Mouse (Mus musculus) gastrocnemius, adult 2 months (tissue): ENCODE results near the gene Ear14. TPM values are rescaled to one million over a fixed set of nuclear protein-coding genes. Genes with fewer than 3 reads are reported as not detected.
"Not testable (repeated sequence)": the region's sequence is repeated elsewhere in the genome, so short reads cannot be mapped to it uniquely, and the experiment has no call there.

Experiments used
- DNase-seq: peaks from one replicate; pipeline ENCODE4 v3.0.0; 2022
- H3K27ac ChIP-seq: fragments of 200-600 bp; 2 replicates; pipeline ENCODE4 v1.8.1; 2022; ENCODE audit warnings: mild to moderate bottlenecking
- H3K4me3 ChIP-seq: fragments of 200-600 bp; 2 replicates; pipeline ENCODE4 v1.8.1; 2022; ENCODE audit warnings: mild to moderate bottlenecking, moderate library complexity
- CTCF ChIP-seq: fragments of 200-600 bp; IDR thresholded peaks from 2 replicates; pipeline ENCODE4 v1.8.1; 2022; ENCODE audit warnings: antibody characterized with exemption, mild to moderate bottlenecking, moderate library complexity
- intact Hi-C: fragments of 180-260 bp; cut with DNase I; formaldehyde crosslinking; loops from one replicate; pipeline ENCODE4 v1.15.1; 2025
- long read RNA-seq, 2 experiments: library from polyadenylated mRNA; stranded (forward); transcript quantifications; one replicate each; pipeline ENCODE4 v2.0.0; 2021
- total RNA-seq, 2 experiments: library from RNA; stranded (reverse); gene quantifications; 2 replicates each; pipeline ENCODE4 v1.2.3; 2021

The Ear14 gene
- not detected for total RNA-seq
- long read RNA-seq, experiment 1 = 0 reads
- long read RNA-seq, experiment 2 = 0 reads

GRCm38 (mm10) chr14:51203115-51203514, at the start of gene Ear14:
Gene Ear14 (plus strand): TSS chr14:51203391.
- Histone ChIP-seq H3K27ac (peak within 1 kb of the TSS; percentile 66), H3K4me3 (no peak within 1 kb of the TSS)
- TF ChIP-seq CTCF = no peak
- intact Hi-C loops = no loop called here
- no peak for DNase-seq

GRCm38 (mm10) chr14:51156056-51156735, 47.0 kb upstream of the Ear14 start:
- Histone ChIP-seq H3K27ac (no peak overlapping the region), H3K4me3 (no peak overlapping the region)
- TF ChIP-seq CTCF = no peak
- no peak for DNase-seq
- intact Hi-C loops = no loop called here

- no peak overlapping the region for H3K27ac ChIP-seq
- TF ChIP-seq CTCF = no peak
- no peak for DNase-seq
- H3K4me3 ChIP-seq = no peak overlapping the region
- intact Hi-C loops = no loop called here
These were observed 46.5 kb upstream of the Ear14 start for GRCm38 (mm10) chr14:51156736-51157068.

- intact Hi-C loops = no loop called here
- Histone ChIP-seq H3K4me3 (no peak overlapping the region), H3K27ac (no peak overlapping the region)
- TF ChIP-seq CTCF = no peak
- no peak for DNase-seq
These were observed 46.1 kb upstream of the Ear14 start for GRCm38 (mm10) chr14:51157072-51157471.

GRCm38 (mm10) chr14:51161976-51162375, 41.2 kb upstream of the Ear14 start, which contains the start of gene Rnase2b:
Gene Rnase2b (plus strand): TSS chr14:51162260.
- H3K4me3 ChIP-seq, H3K27ac ChIP-seq, intact Hi-C loops, DNase-seq: not testable (repeated sequence)

GRCm38 (mm10) chr14:51163323-51163722, 39.9 kb upstream of the Ear14 start:
- H3K27ac ChIP-seq, DNase-seq, H3K4me3 ChIP-seq, intact Hi-C loops: not testable (repeated sequence)

GRCm38 (mm10) chr14:51165435-51165834, 37.8 kb upstream of the Ear14 start:
- intact Hi-C loops = no loop called here
- TF ChIP-seq CTCF = no peak
- DNase-seq = no peak
- Histone ChIP-seq H3K27ac (no peak overlapping the region), H3K4me3 (no peak overlapping the region)

GRCm38 (mm10) chr14:51166068-51166467, 37.1 kb upstream of the Ear14 start:
- no peak overlapping the region for H3K27ac ChIP-seq
- H3K4me3 ChIP-seq = no peak overlapping the region
- intact Hi-C loops = no loop called here
- no peak for DNase-seq
- no peak for TF ChIP-seq CTCF

- DNase-seq = peak; percentile 29
- 0 out of 2 replicates have a peak overlapping the region, but pooled peaks have one; percentile 13 for H3K4me3 ChIP-seq
- H3K27ac ChIP-seq = not testable (repeated sequence)
- TF ChIP-seq CTCF = peak; percentile 70
- intact Hi-C loops = loop anchor here (5.0 kb wide), 1 partner anchor 70 kb away; no protein-coding TSS in a partner anchor
These were observed 30.9 kb upstream of the Ear14 start for GRCm38 (mm10) chr14:51172095-51172865.

GRCm38 (mm10) chr14:51172947-51173346, 30.2 kb upstream of the Ear14 start:
- 0 out of 2 replicates have a peak overlapping the region, but pooled peaks have one; percentile 13 for H3K4me3 ChIP-seq
- DNase-seq, H3K27ac ChIP-seq: not testable (repeated sequence)
- intact Hi-C loops = loop anchor here (5.0 kb wide), 1 partner anchor 71 kb away; no protein-coding TSS in a partner anchor

- Histone ChIP-seq H3K4me3 (no peak overlapping the region), H3K27ac (no peak overlapping the region)
- intact Hi-C loops = loop anchor here (5.0 kb wide), 1 partner anchor 72 kb away; no protein-coding TSS in a partner anchor
- DNase-seq = no peak
- TF ChIP-seq CTCF = no peak
These were observed 29.3 kb upstream of the Ear14 start for GRCm38 (mm10) chr14:51173843-51174242.

GRCm38 (mm10) chr14:51181051-51181450, 22.1 kb upstream of the Ear14 start:
- intact Hi-C loops, H3K27ac ChIP-seq, DNase-seq, H3K4me3 ChIP-seq: not testable (repeated sequence)

GRCm38 (mm10) chr14:51195681-51196080, 7.5 kb upstream of the Ear14 start:
- intact Hi-C loops = no loop called here
- Histone ChIP-seq H3K27ac (no peak overlapping the region), H3K4me3 (no peak overlapping the region)
- no peak for TF ChIP-seq CTCF
- DNase-seq = no peak
